Mouse (Mus musculus): ENCODE measurements around the gene Soga1. TPM values are rescaled to one million over a fixed set of nuclear protein-coding genes. Genes with fewer than 3 reads are reported as not detected.

Soga1 gene
- polyA plus RNA-seq, 1 experiment from 2014 or later = 13.1 TPM

DNA sequence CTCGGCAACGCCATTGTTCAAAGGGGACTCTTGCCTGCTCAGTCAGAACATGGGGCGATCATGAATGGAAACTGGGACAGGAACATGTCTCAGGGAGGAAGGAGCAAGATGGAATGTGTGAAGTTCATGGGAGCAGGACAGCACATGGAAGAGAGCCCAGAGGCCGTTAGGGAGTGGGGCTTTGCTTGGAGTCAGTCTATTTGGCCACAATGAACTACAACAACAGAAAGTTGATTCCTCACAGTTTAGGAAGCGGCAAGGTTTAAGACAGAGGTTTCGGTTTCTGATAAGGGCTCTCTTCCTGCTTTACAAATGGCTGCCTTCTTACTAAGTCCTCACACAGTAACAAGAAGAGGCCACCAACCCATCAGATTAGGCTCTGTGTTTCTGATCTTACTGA, 111.7 kb downstream of the Soga1 start:
- 83% methylated on average over 6 of the region's 6 CpGs for WGBS
- H3K4me1 ChIP-seq (ENCODE audit: control insufficient read depth, insufficient read depth, low read length) = no peaks in the 10 kb centered on the region
- no peaks in the 10 kb centered on the region for H3K9me3 ChIP-seq (ENCODE audit: control insufficient read depth, low read length)
- no peak for DNase-seq
- ATAC-seq (ENCODE audit: low FRiP score, low TSS enrichment) = no peak
- H3K9ac ChIP-seq (replicated peaks; ENCODE audit: low read length) = no peak overlapping the region
- no peaks in the 10 kb centered on the region for H3K27me3 ChIP-seq (ENCODE audit: control insufficient read depth, insufficient read depth, low read length)
- no peak overlapping the region for H3K27ac ChIP-seq (replicated peaks; ENCODE audit: low read depth, low read length)
- H3K4me3 ChIP-seq (replicated peaks; ENCODE audit: low read depth, low read length) = no peak overlapping the region
- no peak overlapping the region for H3K4me2 ChIP-seq (ENCODE audit: low read length)
- 0 out of 2 replicates have a peak, but pooled peaks cover 2% of the 10 kb centered on the region for H3K36me3 ChIP-seq (ENCODE audit: control insufficient read depth, insufficient read depth, low read length)

Other genes starting within 250 kb of the Soga1 start
- 19.3 and 25.8 TPM in 2 replicates for gene Tgif2, start 239.2 kb downstream of the Soga1 start, polyA plus RNA-seq (2014; fragmentation: Nextera tagmentation; extraction: Ambion mirVana)
- 5.4 and 7.0 TPM in 2 replicates for gene 4930518I15Rik, start 221.3 kb downstream of the Soga1 start, polyA plus RNA-seq (2014; fragmentation: Nextera tagmentation; extraction: Ambion mirVana)
- 169 and 171 TPM in 2 replicates for gene Rab5if, start 216.1 kb downstream of the Soga1 start, polyA plus RNA-seq (2014; fragmentation: Nextera tagmentation; extraction: Ambion mirVana)
- gene Sla2, start 192.1 kb downstream of the Soga1 start, polyA plus RNA-seq (2014; fragmentation: Nextera tagmentation; extraction: Ambion mirVana) = 0.22 TPM in 1 of 2 replicates, not detected in the other
- 99.3 and 105 TPM in 2 replicates for gene Ndrg3, start 87.2 kb downstream of the Soga1 start, polyA plus RNA-seq (2014; fragmentation: Nextera tagmentation; extraction: Ambion mirVana)
- gene Dsn1, start 72.1 kb downstream of the Soga1 start, polyA plus RNA-seq (2014; fragmentation: Nextera tagmentation; extraction: Ambion mirVana) = 7.6 and 13.7 TPM in 2 replicates
- not detected in 2 replicates for gene Tldc2, start 7.8 kb upstream of the Soga1 start, polyA plus RNA-seq (2014; fragmentation: Nextera tagmentation; extraction: Ambion mirVana)
- 9.2 and 12.1 TPM in 2 replicates for gene Samhd1, start 56.0 kb upstream of the Soga1 start, polyA plus RNA-seq (2014; fragmentation: Nextera tagmentation; extraction: Ambion mirVana)
- gene Rbl1, start 125.3 kb upstream of the Soga1 start, polyA plus RNA-seq (2014; fragmentation: Nextera tagmentation; extraction: Ambion mirVana) = 6.7 and 10.8 TPM in 2 replicates
- 167 and 194 TPM in 2 replicates for gene Rpn2, start 199.8 kb upstream of the Soga1 start, polyA plus RNA-seq (2014; fragmentation: Nextera tagmentation; extraction: Ambion mirVana)
- gene Mroh8, start 200.3 kb upstream of the Soga1 start, polyA plus RNA-seq (2014; fragmentation: Nextera tagmentation; extraction: Ambion mirVana) = 0.33 and 0.53 TPM in 2 replicates